Mouse (Mus musculus) myocyte (in vitro differentiated cells): ENCODE measurements around the gene Mthfd1. TPM values are rescaled to one million over a fixed set of nuclear protein-coding genes. Genes with fewer than 3 reads are reported as not detected.

Experiments used
- H3K27me3 ChIP-seq: one replicate; pipeline ENCODE4 v1.6.1; 2011; ENCODE audit not compliant: control insufficient read depth, insufficient read depth, insufficient read length
- H3K36me3 ChIP-seq: one replicate; pipeline ENCODE4 v1.6.1; 2011; ENCODE audit not compliant: control insufficient read depth, insufficient read depth
- H3K4me2 ChIP-seq: one replicate; pipeline ENCODE4 v1.6.1; 2011; ENCODE audit warnings: low read depth, control low read depth
- H3K4me3 ChIP-seq: one replicate; pipeline ENCODE4 v1.5.1; 2011; ENCODE audit warnings: mild to moderate bottlenecking, control low read depth, moderate library complexity
- H3K79me2 ChIP-seq: one replicate; pipeline ENCODE4 v1.6.1; 2011; ENCODE audit not compliant: control insufficient read depth, insufficient read depth
- H3ac ChIP-seq: one replicate; pipeline ENCODE4 v1.6.1; 2011; ENCODE audit not compliant: control insufficient read depth, insufficient read length
- CEBPB ChIP-seq: IDR thresholded peaks from 2 replicates; pipeline ENCODE4 v1.6.1; 2011; ENCODE audit warnings: mild to moderate bottlenecking, moderate library complexity; ENCODE audit not compliant: poor library complexity, insufficient read depth, severe bottlenecking
- E2F4 ChIP-seq: IDR thresholded peaks from one replicate; pipeline ENCODE4 v1.6.1; 2011; ENCODE audit warnings: mild to moderate bottlenecking, control low read depth, moderate library complexity; ENCODE audit not compliant: insufficient read depth
- MAX ChIP-seq: IDR thresholded peaks from one replicate; pipeline ENCODE4 v1.6.1; 2011; ENCODE audit warnings: low read depth, mild to moderate bottlenecking, control low read depth
- MYOD1 ChIP-seq, 3 experiments: IDR thresholded peaks; one replicate each; pipeline ENCODE4 v1.6.1; 2011; ENCODE audit warnings: control low read depth in 2 of 3, low read depth in 2 of 3, mild to moderate bottlenecking in 2 of 3, moderate library complexity in 1 of 3; ENCODE audit not compliant: insufficient read length in 2 of 3, control insufficient read depth in 1 of 3
- MYOG ChIP-seq, 3 experiments: IDR thresholded peaks; one replicate each; pipeline ENCODE4 v1.6.1; 2011; ENCODE audit warnings: control low read depth in 2 of 3, low read depth in 2 of 3, mild to moderate bottlenecking in 2 of 3; ENCODE audit not compliant: insufficient read length in 2 of 3, control insufficient read depth in 1 of 3, insufficient read depth in 1 of 3
- POLR2A ChIP-seq: IDR thresholded peaks from one replicate; pipeline ENCODE4 v1.6.1; 2011; ENCODE audit warnings: low read depth, mild to moderate bottlenecking, control low read depth, moderate library complexity; ENCODE audit not compliant: insufficient read length
- POLR2AphosphoS2 ChIP-seq: IDR thresholded peaks from one replicate; pipeline ENCODE4 v1.6.1; 2011; ENCODE audit warnings: low read depth, control low read depth; ENCODE audit not compliant: insufficient read length
- REST ChIP-seq: IDR thresholded peaks from one replicate; pipeline ENCODE4 v1.6.1; 2011; ENCODE audit warnings: mild to moderate bottlenecking, control low read depth, moderate library complexity; ENCODE audit not compliant: insufficient read depth, insufficient read length
- SRF ChIP-seq: IDR thresholded peaks from one replicate; pipeline ENCODE4 v1.6.1; 2011; ENCODE audit warnings: low read depth; ENCODE audit not compliant: control insufficient read depth, insufficient read length
- TCF12 ChIP-seq: IDR thresholded peaks from one replicate; pipeline ENCODE4 v1.6.1; 2011; ENCODE audit warnings: mild to moderate bottlenecking, control low read depth; ENCODE audit not compliant: poor library complexity, insufficient read depth, severe bottlenecking
- TCF3 ChIP-seq: IDR thresholded peaks from one replicate; pipeline ENCODE4 v1.6.1; 2011; ENCODE audit warnings: low read depth, control low read depth; ENCODE audit not compliant: insufficient read length
- USF1 ChIP-seq: IDR thresholded peaks from one replicate; pipeline ENCODE4 v1.6.1; 2011; ENCODE audit warnings: low read depth, mild to moderate bottlenecking, control low read depth, moderate library complexity
- polyA plus RNA-seq: library from polyadenylated mRNA; unstranded; fragments of >200 nt; fragmentation: generic; extraction: Trizol; gene quantifications from one replicate; pipeline ENCODE4 v1.2.1, GENCODE M21; 2012; ENCODE audit warnings: missing spikeins

Gene Mthfd1
- polyA plus RNA-seq, 1 experiment, result 31.8 TPM

- no peak for TF ChIP-seq POLR2A
- TF ChIP-seq POLR2AphosphoS2, result no peak
- no peak for TF ChIP-seq TCF3
- TF ChIP-seq MYOD1 (IDR thresholded peaks at IDR 0.05; ENCODE audit: control insufficient read depth in 1 of 3, insufficient read length in 2 of 3, low read depth in 2 of 3), result no peak
- no peak for TF ChIP-seq REST
- TF ChIP-seq E2F4, result no peak
- TF ChIP-seq SRF, result no peak
- TF ChIP-seq MAX, result no peak
- no peak for TF ChIP-seq USF1
- no peak for TF ChIP-seq CEBPB
- no peak for TF ChIP-seq TCF12
- TF ChIP-seq MYOG (IDR thresholded peaks at IDR 0.05; ENCODE audit: control insufficient read depth in 1 of 3, insufficient read depth in 1 of 3, insufficient read length in 2 of 3, low read depth in 2 of 3), result no peak
- Histone ChIP-seq H3ac (no peak overlapping the region), H3K79me2 (no peaks in the 10 kb centered on the region), H3K4me3 (no peak overlapping the region), H3K27me3 (no peaks in the 10 kb centered on the region), H3K36me3 (no peaks in the 10 kb centered on the region), H3K4me2 (no peak overlapping the region)
Observed at GRCm38 (mm10) chr12:76336111-76336965, 81.2 kb downstream of the Mthfd1 start.

GRCm38 (mm10) chr12:76341080-76341479 is 86.0 kb downstream of the Mthfd1 start:
- Histone ChIP-seq H3K36me3 (no peaks in the 10 kb centered on the region), H3K4me2 (no peak overlapping the region), H3K4me3 (no peak overlapping the region), H3ac (no peak overlapping the region), H3K79me2 (no peaks in the 10 kb centered on the region), H3K27me3 (no peaks in the 10 kb centered on the region)
- TF ChIP-seq MYOD1 (IDR thresholded peaks at IDR 0.05; ENCODE audit: control insufficient read depth in 1 of 3, insufficient read length in 2 of 3, low read depth in 2 of 3) (no peak), TCF3 (no peak), MYOG (IDR thresholded peaks at IDR 0.05; ENCODE audit: control insufficient read depth in 1 of 3, insufficient read depth in 1 of 3, insufficient read length in 2 of 3, low read depth in 2 of 3) (no peak), POLR2AphosphoS2 (no peak), REST (no peak), SRF (no peak), POLR2A (no peak), TCF12 (no peak), MAX (no peak), CEBPB (no peak), USF1 (no peak), E2F4 (no peak)

GRCm38 (mm10) chr12:76345759-76346455 is 90.8 kb downstream of the Mthfd1 start:
- TF ChIP-seq TCF3, result no peak
- TF ChIP-seq REST, result no peak
- 0 out of 2 replicates have a peak, but pooled peaks have one; percentile 26 for TF ChIP-seq CEBPB
- Histone ChIP-seq H3K27me3 (no peaks in the 10 kb centered on the region), H3ac (no peak overlapping the region), H3K4me3 (no peak overlapping the region), H3K79me2 (no peaks in the 10 kb centered on the region), H3K36me3 (peaks cover 8% of the 10 kb centered on the region), H3K4me2 (no peak overlapping the region)

DNA sequence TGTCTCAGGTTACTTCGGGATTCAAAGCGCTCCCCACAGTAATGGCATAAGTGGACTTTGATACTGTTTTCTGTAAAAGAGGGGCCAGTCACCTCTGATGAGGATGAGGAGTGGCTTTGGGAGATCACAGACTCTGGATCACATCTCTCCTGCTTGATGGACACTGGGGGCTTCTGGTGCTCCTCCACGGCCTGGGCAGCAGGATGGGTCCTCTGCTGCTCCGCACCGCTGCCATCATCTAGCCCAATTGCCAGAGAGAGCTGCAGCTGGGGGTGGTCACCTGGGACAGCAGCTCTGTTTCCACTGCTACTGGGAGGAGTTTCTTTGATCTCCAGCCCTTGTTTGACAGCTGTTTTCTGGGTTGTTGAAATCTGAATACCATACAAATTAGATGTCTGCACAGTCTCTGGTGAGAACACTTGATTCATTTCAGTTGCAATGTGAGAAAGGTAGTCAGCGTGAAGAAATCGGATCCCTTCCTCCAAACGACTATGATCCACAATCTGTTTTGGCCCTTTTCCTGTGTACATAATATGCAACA is 94.7 kb downstream of the Mthfd1 start:
- Histone ChIP-seq H3K79me2 (no peaks in the 10 kb centered on the region), H3ac (no peak overlapping the region), H3K36me3 (peaks cover 17% of the 10 kb centered on the region), H3K27me3 (no peaks in the 10 kb centered on the region), H3K4me2 (no peak overlapping the region), H3K4me3 (no peak overlapping the region)
- TF ChIP-seq USF1 (no peak), MAX (no peak), REST (no peak), CEBPB (no peak), TCF3 (no peak), POLR2A (no peak), POLR2AphosphoS2 (no peak), MYOD1 (IDR thresholded peaks at IDR 0.05; ENCODE audit: control insufficient read depth in 1 of 3, insufficient read length in 2 of 3, low read depth in 2 of 3) (no peak), E2F4 (no peak), MYOG (IDR thresholded peaks at IDR 0.05; ENCODE audit: control insufficient read depth in 1 of 3, insufficient read depth in 1 of 3, insufficient read length in 2 of 3, low read depth in 2 of 3) (no peak), TCF12 (no peak), SRF (no peak)
